Mouse (Mus musculus): ENCODE measurements around the gene Gm20388. TPM values are rescaled to one million over a fixed set of nuclear protein-coding genes. Genes with fewer than 3 reads are reported as not detected.

The Gm20388 gene
- polyA plus RNA-seq, 1 experiment from 2014 or later = 1.4 TPM

DNA sequence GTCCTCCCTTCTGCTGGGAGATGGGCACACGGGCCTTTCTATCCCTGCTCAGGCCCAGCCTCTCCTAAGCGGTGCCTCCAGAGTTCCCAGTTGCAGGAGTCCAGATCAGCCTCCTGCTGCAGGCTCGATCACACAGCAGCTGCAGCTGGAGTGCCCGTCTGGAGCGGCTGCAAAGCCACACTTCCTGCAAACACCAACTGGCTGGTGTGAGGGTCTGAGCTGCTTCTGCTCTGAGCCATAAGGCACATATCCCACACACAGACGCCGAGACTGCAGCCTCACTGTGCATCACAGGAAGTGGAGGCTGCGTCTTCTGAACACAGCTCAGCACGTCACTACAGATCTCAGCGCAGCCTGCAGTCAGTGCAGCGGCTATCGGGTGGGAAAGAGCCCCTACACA lies 2756.2 kb downstream of the Gm20388 start:
- Histone ChIP-seq H3K4me1 (ENCODE audit: control insufficient read depth, low read depth, low read length) (peaks cover 33% of the 10 kb centered on the region), H3K4me3 (ENCODE audit: low read depth, low read length) (peak overlapping the region; percentile 22), H3K27ac (ENCODE audit: low read length) (peak overlapping the region; percentile 13; the same call in 1 of the 2 replicates), H3K9ac (ENCODE audit: low read depth, low read length) (peak overlapping the region; percentile 1), H3K27me3 (ENCODE audit: control insufficient read depth, insufficient read depth, low read depth, low read length) (peaks cover 4% of the 10 kb centered on the region), H3K9me3 (replicated peaks; ENCODE audit: control insufficient read depth, low read length) (no peaks in the 10 kb centered on the region), H3K36me3 (ENCODE audit: control insufficient read depth, insufficient read depth) (no peaks in the 10 kb centered on the region), H3K4me2 (ENCODE audit: low read depth, low read length) (peak overlapping the region; percentile 64)
- 19% methylated on average over 12 of the region's 12 CpGs for WGBS (ENCODE audit: insufficient replicate concordance)
- peak; percentile 12; the same call in 1 of the 2 replicates for ATAC-seq (ENCODE audit: low read depth)

DNA sequence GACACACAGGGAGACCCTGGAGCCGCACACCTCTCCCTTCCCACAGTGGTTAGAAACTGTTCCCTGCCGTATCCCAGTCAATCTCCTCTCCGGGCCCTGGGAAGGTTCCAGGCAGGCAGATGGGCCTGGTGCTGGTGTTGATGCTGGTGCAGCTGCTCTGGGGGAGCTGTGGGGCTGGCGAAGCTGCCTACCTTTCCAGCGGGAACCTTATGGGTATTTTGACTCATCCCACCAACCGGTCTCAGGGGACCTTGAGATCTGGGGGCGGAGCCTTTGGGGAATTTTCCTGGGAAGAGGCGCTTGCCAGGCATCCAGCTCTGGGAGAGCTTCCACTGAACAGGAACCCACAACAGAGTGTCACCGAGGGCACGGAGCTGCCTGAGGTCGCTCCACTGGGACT lies 2757.2 kb downstream of the Gm20388 start:
- Histone ChIP-seq H3K27ac (ENCODE audit: low read length) (no peak overlapping the region), H3K4me1 (ENCODE audit: control insufficient read depth, low read depth, low read length) (peaks cover 33% of the 10 kb centered on the region), H3K4me3 (ENCODE audit: low read depth, low read length) (no peak overlapping the region), H3K4me2 (ENCODE audit: low read depth, low read length) (no peak overlapping the region), H3K9ac (ENCODE audit: low read depth, low read length) (no peak overlapping the region), H3K27me3 (ENCODE audit: control insufficient read depth, insufficient read depth, low read depth, low read length) (peaks cover 4% of the 10 kb centered on the region), H3K9me3 (replicated peaks; ENCODE audit: control insufficient read depth, low read length) (no peaks in the 10 kb centered on the region), H3K36me3 (ENCODE audit: control insufficient read depth, insufficient read depth) (no peaks in the 10 kb centered on the region)
- ATAC-seq (ENCODE audit: low read depth) = no peak
- WGBS (ENCODE audit: insufficient replicate concordance) = 77% methylated on average over 11 of the region's 11 CpGs

DNA sequence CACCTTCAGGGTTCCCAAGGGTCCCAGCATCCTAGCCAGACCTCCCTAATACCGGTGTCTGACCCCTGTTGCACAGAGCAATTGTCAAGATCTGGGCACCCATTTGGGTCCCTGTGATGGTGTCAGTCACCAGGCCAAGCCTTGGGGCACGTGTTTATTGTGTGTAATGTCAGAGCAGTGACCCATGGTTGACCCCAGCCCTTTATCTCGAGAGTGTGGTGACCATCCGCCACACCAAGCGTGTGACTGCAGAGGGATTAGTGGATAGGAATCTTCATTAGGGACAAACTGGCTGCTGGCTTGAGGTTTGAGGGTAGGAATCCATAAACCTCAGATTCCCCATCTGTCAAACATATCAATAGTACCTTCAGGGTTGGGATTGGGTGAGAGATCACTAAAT lies 2758.7 kb downstream of the Gm20388 start:
- peaks cover 30% of the 10 kb centered on the region for H3K4me1 ChIP-seq (ENCODE audit: control insufficient read depth, low read depth, low read length)
- H3K27me3 ChIP-seq (ENCODE audit: control insufficient read depth, insufficient read depth, low read depth, low read length) = peaks cover 6% of the 10 kb centered on the region
- WGBS (ENCODE audit: insufficient replicate concordance) = 58% methylated on average over 5 of the region's 5 CpGs
- H3K27ac ChIP-seq (ENCODE audit: low read length) = no peak overlapping the region
- H3K4me3 ChIP-seq (ENCODE audit: low read depth, low read length) = no peak overlapping the region
- ATAC-seq (ENCODE audit: low read depth) = no peak
- H3K36me3 ChIP-seq (ENCODE audit: control insufficient read depth, insufficient read depth) = no peaks in the 10 kb centered on the region
- H3K4me2 ChIP-seq (ENCODE audit: low read depth, low read length) = no peak overlapping the region
- no peak overlapping the region for H3K9ac ChIP-seq (ENCODE audit: low read depth, low read length)
- no peaks in the 10 kb centered on the region for H3K9me3 ChIP-seq (replicated peaks; ENCODE audit: control insufficient read depth, low read length)

DNA sequence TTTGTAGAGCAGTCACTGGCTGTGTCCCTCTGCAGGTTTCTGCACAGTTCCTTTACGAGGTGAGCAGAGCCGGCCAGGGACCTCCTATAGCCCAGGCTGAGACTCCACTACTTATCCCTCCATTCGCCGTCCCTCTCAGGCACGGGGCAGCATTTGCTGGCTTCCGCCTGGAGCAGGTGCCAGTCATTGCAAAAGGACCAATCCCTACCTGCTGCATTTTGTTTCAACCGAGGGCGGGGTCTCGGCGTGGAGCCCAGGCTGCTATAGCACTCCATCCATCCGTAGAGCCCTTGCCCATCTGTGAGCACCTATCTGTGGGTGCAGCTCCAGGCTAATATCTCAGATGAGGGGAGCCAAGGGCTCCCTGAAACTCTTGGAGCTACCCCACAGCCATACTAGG lies 2759.4 kb downstream of the Gm20388 start:
- Histone ChIP-seq H3K27ac (ENCODE audit: low read length) (no peak overlapping the region), H3K9ac (ENCODE audit: low read depth, low read length) (no peak overlapping the region), H3K4me2 (ENCODE audit: low read depth, low read length) (no peak overlapping the region), H3K4me3 (ENCODE audit: low read depth, low read length) (no peak overlapping the region), H3K4me1 (ENCODE audit: control insufficient read depth, low read depth, low read length) (peaks cover 29% of the 10 kb centered on the region), H3K9me3 (replicated peaks; ENCODE audit: control insufficient read depth, low read length) (no peaks in the 10 kb centered on the region), H3K27me3 (ENCODE audit: control insufficient read depth, insufficient read depth, low read depth, low read length) (peaks cover 6% of the 10 kb centered on the region), H3K36me3 (ENCODE audit: control insufficient read depth, insufficient read depth) (no peaks in the 10 kb centered on the region)
- WGBS (ENCODE audit: insufficient replicate concordance) = 68% methylated on average over 11 of the region's 11 CpGs
- ATAC-seq (ENCODE audit: low read depth) = no peak

DNA sequence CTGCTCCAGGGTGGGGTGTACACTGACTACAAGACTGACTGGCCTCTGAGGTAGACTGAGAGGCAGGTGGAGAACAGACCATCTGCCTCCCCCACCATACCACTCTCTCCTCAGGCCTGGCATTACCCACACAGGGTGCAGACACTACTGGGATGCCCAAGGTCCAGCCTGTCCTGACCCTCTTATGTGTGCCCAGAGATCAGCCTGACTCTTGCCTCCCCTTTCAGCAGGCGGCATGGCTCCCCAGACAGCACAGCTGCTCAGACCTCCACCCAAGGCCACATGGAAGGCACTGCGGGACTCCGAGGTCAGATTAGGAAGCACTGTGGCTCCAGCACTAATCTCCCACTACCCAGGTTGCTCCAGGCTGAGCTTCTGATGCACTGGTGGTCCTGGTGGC lies 2760.1 kb downstream of the Gm20388 start:
- ATAC-seq (ENCODE audit: low read depth) = no peak
- H3K4me2 ChIP-seq (ENCODE audit: low read depth, low read length) = no peak overlapping the region
- H3K27me3 ChIP-seq (ENCODE audit: control insufficient read depth, insufficient read depth, low read depth, low read length) = peaks cover 9% of the 10 kb centered on the region
- H3K9ac ChIP-seq (ENCODE audit: low read depth, low read length) = no peak overlapping the region
- H3K4me1 ChIP-seq (ENCODE audit: control insufficient read depth, low read depth, low read length) = peaks cover 24% of the 10 kb centered on the region
- no peaks in the 10 kb centered on the region for H3K9me3 ChIP-seq (replicated peaks; ENCODE audit: control insufficient read depth, low read length)
- 60% methylated on average over 3 of the region's 3 CpGs for WGBS (ENCODE audit: insufficient replicate concordance)
- H3K36me3 ChIP-seq (ENCODE audit: control insufficient read depth, insufficient read depth) = no peaks in the 10 kb centered on the region
- no peak overlapping the region for H3K4me3 ChIP-seq (ENCODE audit: low read depth, low read length)
- no peak overlapping the region for H3K27ac ChIP-seq (ENCODE audit: low read length)

DNA sequence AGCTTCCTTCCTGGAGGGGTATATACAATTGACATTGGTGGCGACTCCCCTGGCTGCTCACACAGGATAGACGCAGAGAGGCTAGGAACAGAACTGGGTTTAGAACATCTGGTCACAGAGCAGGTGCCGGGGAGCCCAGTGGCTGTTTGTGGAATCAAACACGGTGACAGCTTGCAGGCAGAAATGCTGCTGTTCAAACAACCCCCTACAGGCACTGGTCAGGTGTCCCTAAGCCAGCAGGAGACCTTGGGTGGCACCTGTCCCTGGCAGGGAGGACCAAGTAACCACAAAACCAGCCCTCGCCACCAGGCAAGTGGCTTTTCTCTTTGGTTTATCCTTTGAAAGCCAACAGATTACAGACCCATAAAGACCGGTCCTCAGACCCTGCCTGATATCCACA lies 2761.3 kb downstream of the Gm20388 start:
- no peaks in the 10 kb centered on the region for H3K36me3 ChIP-seq (ENCODE audit: control insufficient read depth, insufficient read depth)
- WGBS (ENCODE audit: insufficient replicate concordance) = 60% methylated on average over 6 of the region's 6 CpGs
- peaks cover 14% of the 10 kb centered on the region for H3K4me1 ChIP-seq (ENCODE audit: control insufficient read depth, low read depth, low read length)
- no peak overlapping the region for H3K9ac ChIP-seq (ENCODE audit: low read depth, low read length)
- no peak for ATAC-seq (ENCODE audit: low read depth)
- H3K27me3 ChIP-seq (ENCODE audit: control insufficient read depth, insufficient read depth, low read depth, low read length) = peaks cover 17% of the 10 kb centered on the region
- no peak overlapping the region for H3K4me2 ChIP-seq (ENCODE audit: low read depth, low read length)
- H3K4me3 ChIP-seq (ENCODE audit: low read depth, low read length) = no peak overlapping the region
- no peak overlapping the region for H3K27ac ChIP-seq (ENCODE audit: low read length)
- H3K9me3 ChIP-seq (replicated peaks; ENCODE audit: control insufficient read depth, low read length) = no peaks in the 10 kb centered on the region

DNA sequence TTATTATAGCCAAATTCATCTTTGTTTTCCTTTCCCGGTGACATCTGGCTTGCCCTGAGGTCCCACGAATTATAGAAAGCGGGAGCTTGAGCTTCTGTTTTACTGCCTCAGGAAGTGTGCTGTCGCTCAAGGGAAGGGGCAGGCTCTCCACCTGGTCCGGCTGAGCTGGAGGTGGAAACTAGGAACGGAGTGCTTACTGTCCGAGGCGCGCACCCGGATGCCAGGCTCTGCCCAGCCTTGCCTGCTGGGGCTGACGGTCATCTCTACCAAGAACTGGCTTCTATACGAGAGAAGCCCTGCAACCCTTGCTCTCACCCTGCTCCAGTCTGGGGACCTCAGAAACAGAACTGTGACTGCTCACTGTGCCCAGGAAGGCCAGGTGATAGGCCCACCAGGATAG lies 2763.3 kb downstream of the Gm20388 start:
- Histone ChIP-seq H3K27ac (ENCODE audit: low read length) (no peak overlapping the region), H3K4me1 (ENCODE audit: control insufficient read depth, low read depth, low read length) (peaks cover 23% of the 10 kb centered on the region), H3K4me2 (ENCODE audit: low read depth, low read length) (no peak overlapping the region), H3K9me3 (replicated peaks; ENCODE audit: control insufficient read depth, low read length) (no peaks in the 10 kb centered on the region), H3K27me3 (ENCODE audit: control insufficient read depth, insufficient read depth, low read depth, low read length) (peaks cover 32% of the 10 kb centered on the region), H3K9ac (ENCODE audit: low read depth, low read length) (no peak overlapping the region), H3K4me3 (ENCODE audit: low read depth, low read length) (no peak overlapping the region), H3K36me3 (ENCODE audit: control insufficient read depth, insufficient read depth) (no peaks in the 10 kb centered on the region)
- ATAC-seq (ENCODE audit: low read depth) = no peak
- WGBS (ENCODE audit: insufficient replicate concordance) = 87% methylated on average over 12 of the region's 12 CpGs

DNA sequence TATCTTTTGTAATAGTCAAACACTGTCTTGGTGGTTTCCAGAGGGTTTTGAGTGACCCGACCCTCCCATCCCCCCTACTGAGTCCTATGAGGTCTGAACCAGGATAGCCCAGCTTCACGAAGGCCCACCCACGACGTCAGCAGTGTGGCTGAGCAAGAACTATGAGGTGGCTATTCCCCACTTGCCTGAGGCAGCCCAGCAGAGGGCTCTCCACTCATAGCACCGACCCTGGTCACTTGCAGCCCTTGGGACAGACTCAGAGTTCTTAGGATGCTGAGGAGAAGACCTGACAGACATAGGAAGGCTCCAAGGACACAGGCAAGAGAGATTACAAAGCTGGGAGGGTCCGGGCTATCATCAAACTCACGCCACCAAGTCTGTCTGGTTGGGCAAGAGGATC lies 2764.4 kb downstream of the Gm20388 start:
- H3K9me3 ChIP-seq (replicated peaks; ENCODE audit: control insufficient read depth, low read length) = no peaks in the 10 kb centered on the region
- no peak overlapping the region for H3K9ac ChIP-seq (ENCODE audit: low read depth, low read length)
- H3K4me2 ChIP-seq (ENCODE audit: low read depth, low read length) = no peak overlapping the region
- peaks cover 37% of the 10 kb centered on the region for H3K27me3 ChIP-seq (ENCODE audit: control insufficient read depth, insufficient read depth, low read depth, low read length)
- no peak overlapping the region for H3K4me3 ChIP-seq (ENCODE audit: low read depth, low read length)
- peaks cover 33% of the 10 kb centered on the region for H3K4me1 ChIP-seq (ENCODE audit: control insufficient read depth, low read depth, low read length)
- ATAC-seq (ENCODE audit: low read depth) = no peak
- H3K27ac ChIP-seq (ENCODE audit: low read length) = no peak overlapping the region
- 54% methylated on average over 7 of the region's 7 CpGs for WGBS (ENCODE audit: insufficient replicate concordance)
- no peaks in the 10 kb centered on the region for H3K36me3 ChIP-seq (ENCODE audit: control insufficient read depth, insufficient read depth)

DNA sequence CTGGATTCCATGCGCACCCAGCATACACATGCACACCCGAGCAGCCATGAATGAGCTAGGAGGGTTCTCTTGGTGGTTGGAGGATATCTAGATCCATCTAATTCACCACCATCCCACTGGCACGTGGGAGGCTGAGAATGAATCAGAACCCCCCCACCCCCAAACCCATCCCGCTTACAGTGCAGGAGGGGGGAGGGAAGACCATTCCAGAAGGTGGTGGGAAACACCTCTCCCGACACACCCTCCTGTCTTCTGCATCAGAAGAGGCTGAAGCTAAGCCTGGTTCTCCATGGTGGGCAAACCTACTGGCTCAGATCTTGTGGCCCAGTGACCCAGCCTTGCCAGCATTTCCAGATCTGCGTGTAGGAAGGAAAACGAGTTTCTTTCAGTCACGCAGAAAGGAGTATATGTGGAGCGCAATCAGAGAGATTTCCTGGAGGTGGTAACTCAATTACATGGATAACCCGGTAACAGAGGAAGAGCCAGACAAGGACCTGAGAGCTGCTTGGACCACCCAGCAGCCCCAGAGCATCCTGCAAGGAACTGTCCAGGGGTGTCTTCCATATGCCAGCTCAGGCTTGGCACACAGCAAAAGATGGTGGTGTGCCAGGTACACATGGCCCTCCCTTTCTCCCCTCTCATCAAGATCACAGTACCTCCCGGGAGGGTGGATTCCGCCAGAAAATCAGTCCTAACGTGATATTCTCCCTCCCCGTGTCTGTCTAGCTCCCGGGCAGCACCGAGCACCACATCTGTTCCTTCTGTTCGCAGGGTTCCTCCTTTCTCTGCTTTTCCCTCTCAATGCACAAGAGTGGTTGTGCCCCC lies 2765.2 kb downstream of the Gm20388 start:
- WGBS (ENCODE audit: insufficient replicate concordance) = 77% methylated on average over 17 of the region's 17 CpGs
- Histone ChIP-seq H3K27ac (ENCODE audit: low read length) (no peak overlapping the region), H3K9ac (ENCODE audit: low read depth, low read length) (no peak overlapping the region), H3K9me3 (replicated peaks; ENCODE audit: control insufficient read depth, low read length) (no peaks in the 10 kb centered on the region), H3K27me3 (ENCODE audit: control insufficient read depth, insufficient read depth, low read depth, low read length) (peaks cover 40% of the 10 kb centered on the region), H3K4me2 (ENCODE audit: low read depth, low read length) (no peak overlapping the region), H3K36me3 (ENCODE audit: control insufficient read depth, insufficient read depth) (no peaks in the 10 kb centered on the region), H3K4me1 (ENCODE audit: control insufficient read depth, low read depth, low read length) (peaks cover 40% of the 10 kb centered on the region), H3K4me3 (ENCODE audit: low read depth, low read length) (no peak overlapping the region)
- no peak for ATAC-seq (ENCODE audit: low read depth)

Data from liver, embryonic 16.5 days (tissue).